Mouse (Mus musculus) erythroid progenitor cell, adult 5-6 weeks (primary cell): Measurements from ENCODE around the gene Junb. TPM values are rescaled to one million over a fixed set of nuclear protein-coding genes. Genes with fewer than 3 reads are reported as not detected.
A peak's percentile ranks its signal among the peaks of the same experiment; 100 is the strongest.

ENCODE experiments used
- ATAC-seq: replicated peaks from 2 replicates; pipeline ENCODE4 v1.8.0; 2016; ENCODE audit warnings: moderate number of reproducible peaks, mild to moderate bottlenecking, moderate TSS enrichment, inconsistent platforms; ENCODE audit not compliant: poor library complexity, low FRiP score, severe bottlenecking
- total RNA-seq, 2 experiments: library from RNA; stranded (forward) in 1 of 2; stranded (reverse) in 1 of 2; fragments of 150-400 nt in 1 of 2; fragments of 186-747, 209-891 nt in 1 of 2; gene quantifications; 2 replicates each; pipeline versions ENCODE4 v1.2.3 to v1.2.4; 2015 to 2017; ENCODE audit warnings: low replicate concordance in 2 of 2

Junb gene
- total RNA-seq, 2 experiments from 2014 or later = 8.0 to 10.4 TPM

DNA sequence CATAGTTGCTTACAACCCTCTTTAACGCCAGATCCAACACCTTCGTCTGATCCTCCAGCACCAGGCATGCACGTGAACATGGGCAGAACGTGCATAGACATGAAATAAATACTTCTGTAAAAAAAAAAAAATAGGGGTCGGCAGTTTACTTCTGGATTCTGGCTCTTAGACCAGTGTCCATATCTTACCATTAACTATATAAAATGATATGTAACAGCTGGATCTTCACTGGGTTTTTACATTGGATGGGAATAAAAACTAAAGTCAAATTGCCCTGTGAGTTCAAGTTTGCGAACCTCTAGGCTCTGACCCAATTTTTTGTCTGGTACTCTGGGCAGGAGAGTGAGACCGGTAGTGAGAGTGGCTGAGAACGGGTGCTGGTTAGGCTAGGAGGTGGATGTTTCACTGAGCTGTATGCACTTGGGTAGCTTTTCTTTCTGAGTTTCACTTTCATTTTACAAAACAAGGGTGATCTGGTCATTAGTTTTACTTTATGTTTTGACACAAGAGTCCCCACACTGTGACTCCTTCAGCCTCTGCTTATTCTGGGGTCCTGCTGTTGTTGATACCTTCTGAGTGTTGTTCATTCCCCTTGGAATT, 3.9 kb downstream of the Junb start:
- ATAC-seq = no peak

DNA sequence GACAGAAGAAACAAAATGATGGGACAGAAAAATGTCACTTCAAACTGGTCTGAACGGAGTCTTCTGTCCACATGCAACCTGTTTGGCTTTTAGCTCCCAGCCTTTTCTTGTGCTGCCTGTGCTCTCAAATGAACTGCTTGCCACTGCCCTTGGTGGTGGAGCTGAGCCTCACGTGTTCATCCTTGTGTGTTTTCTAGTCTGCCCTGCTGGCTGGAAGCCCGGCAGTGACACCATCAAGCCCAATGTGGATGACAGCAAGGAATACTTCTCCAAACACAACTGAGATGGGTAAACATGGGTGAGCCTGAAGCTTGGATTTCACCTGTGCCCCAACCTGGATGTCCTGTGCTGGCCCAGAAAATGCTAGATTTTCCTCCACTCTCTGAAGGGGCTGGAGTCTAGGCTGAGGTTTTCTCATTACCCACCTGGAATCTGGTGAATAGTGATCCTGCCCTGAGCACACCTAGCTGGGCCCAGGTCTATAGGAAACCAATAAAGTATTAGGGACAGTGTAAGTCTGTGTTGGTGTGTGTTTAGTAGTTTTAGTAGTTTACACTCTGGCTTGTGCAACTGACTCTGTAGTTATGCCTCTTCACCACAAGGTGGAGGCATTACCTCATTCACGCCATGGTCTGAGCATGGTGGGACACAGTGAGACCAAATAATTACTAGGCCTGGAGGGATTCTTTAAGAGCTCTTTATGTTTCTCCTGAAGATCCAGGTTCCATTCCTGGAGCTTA, 4.5 kb downstream of the Junb start:
- no peak for ATAC-seq

DNA sequence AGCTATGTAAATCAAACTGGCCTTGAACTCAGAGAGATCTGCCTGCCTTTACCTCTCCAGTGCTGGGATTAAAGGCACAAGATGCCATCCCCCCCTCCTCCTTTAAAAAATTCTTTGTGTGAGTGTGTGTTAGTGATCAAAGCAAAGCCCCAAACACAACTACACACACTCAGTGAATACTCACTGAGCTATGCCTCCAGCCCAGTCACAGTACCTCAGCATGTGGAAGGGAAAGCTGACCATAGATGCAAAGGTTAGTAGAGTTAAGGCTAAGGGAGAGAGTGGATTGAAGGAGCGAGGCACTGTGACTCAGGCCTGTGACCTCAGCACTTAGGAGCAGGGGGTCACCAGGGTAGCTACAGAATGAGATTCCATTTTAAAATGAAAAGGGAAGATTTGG, 5.4 kb downstream of the Junb start:
- no peak for ATAC-seq

DNA sequence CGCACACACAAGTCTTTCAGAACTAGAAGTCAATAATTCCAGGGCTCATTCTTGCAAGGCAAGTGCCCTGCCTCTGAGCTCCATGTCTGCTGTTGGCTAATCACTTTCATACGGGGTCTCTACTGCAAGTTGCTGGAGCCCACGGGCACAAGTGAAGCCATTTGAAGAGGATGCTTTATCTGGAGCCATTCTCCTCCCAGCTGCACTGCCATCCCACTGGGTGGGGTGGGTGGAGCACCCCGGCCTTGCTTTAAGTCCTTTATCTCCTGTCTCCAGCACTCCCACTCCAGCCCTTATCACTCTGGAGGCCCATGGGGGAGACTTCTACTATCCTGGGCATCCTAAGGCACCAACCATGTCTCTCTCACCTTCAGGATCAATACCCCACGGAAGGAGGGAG, 7.6 kb downstream of the Junb start:
- peak; percentile 65 for ATAC-seq

DNA sequence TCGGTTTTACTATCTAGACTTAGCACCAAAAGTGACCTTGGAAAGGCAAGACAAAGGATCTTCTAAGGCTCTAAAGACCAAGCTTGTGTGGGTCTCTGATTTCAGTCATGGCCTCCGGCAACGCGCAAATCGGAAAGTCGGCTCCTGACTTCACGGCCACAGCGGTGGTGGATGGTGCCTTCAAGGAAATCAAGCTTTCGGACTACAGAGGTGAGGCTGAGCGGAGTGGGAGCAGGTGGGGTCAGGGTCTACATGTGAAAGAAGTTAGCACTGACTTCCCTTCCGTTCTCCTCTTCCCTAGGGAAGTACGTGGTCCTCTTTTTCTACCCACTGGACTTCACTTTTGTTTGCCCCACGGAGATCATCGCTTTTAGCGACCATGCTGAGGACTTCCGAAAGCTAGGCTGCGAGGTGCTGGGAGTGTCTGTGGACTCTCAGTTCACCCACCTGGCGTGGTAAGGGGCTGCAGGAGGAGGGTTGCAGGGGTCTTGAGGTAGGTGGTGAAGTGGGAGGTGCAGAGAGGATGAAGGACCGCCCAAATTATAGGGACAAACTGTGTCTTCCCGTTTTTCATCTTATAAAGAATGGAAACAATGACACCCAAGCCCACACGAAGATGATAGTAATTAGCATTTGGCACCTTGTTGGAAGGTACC, 8.3 kb downstream of the Junb start:
- ATAC-seq = no peak

DNA sequence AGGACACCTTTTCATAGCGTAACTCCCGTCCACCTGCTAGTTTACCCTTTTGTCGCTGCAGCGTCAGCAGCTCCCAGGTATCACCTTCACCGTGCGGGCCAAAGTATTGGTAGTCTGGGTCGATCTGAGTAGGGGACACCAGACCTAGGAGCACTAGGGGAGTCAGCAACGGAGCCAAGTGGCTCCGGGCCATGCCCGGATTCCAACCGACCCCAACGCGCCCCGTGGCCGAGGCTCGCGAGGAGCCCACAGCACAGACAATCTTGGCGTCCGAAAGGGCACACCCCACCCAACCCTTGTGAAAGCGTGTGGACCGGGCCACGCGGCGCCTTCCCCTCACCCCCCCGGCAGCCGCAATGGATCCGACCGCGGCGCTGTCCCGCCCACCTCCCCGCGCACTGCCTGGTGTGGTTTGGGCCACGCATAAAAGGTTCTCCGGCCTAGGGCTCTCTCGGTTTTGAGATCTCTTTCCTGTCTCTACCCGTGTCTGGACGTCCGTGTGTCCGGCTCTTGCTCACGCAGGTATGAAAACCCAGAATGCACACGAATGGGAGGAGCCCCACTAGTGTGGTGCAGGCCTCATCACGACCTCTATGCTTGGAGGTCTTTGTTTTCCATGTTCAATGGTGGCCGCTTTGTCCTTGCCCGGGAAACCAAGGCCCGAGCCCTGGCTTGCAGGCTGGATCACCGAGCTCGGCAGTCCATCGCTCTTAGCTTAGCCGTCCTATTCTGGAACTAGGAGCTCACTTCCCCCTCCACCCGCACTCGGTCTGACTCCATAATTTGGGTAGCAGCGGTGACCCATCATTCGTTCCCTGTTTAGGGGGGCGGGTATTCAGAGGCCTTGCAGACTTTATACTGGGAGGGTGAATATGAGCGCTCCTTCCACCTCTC, 9.0 kb downstream of the Junb start, which contains the start of the genes Gm49661, Prdx2 and Rnaseh2a:
TSS of gene Gm49661 (minus strand) at position 193 of the 894 bp plus-strand sequence.
TSS of gene Prdx2 (plus strand) at position 347 of the 894 bp plus-strand sequence.
TSS of gene Rnaseh2a (minus strand) at position 527 of the 894 bp plus-strand sequence.
- ATAC-seq = peak; percentile 51

DNA sequence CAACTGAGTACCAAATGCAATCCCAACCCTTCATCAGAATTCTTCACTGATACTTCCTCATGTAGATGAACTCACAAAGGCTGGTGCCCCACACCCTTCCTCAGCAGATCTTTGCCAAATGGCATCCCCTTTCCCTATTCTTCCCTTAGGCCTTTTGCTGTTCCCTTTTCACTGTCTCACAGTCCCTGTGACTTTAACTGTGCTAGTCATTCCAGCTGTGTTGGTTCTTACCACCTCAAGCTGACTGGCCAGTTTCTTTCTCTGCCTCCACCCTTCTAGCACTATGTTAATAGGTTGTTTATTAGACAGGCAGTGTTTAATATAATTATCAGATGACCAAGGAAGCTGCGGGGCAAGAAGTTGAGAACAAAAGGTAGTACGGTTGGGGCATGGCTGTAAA, 9.9 kb downstream of the Junb start:
- ATAC-seq = no peak

DNA sequence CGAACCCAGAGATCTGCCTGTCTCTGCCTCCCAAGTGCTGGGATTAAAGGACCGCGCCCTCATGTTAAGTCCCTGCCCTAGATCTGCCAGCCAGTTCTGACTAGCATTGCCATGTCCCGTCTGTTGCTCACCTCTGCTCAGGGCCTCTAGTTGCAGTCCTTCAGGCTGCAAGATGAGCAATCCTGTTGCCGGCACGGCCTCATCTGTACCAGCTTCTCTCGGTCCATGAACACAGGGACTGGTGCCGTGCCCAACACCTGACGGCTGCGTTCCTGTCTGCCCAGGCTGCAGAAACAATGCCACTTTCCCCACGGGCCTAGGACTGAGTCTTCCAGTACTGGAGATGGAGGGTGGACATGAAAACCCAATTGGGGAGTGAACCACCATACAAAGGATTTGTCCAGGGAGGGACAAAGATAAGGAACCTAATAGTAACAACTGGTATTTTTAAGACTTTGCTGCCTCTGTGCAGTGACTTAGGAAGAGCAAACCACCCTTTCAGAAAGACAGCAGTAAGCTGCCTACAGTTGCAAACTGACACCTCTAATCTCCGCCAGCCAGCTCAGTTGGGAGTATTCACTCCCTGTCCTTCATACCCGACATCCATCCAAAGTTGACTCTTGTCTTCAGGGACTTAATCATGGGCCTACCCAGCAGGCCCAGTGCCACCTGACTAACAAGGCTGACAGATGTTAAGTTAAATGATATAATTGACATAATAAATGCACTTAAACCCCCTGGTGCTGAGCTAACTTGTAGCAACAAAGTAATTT, 10.8 kb downstream of the Junb start:
- ATAC-seq = no peak

DNA sequence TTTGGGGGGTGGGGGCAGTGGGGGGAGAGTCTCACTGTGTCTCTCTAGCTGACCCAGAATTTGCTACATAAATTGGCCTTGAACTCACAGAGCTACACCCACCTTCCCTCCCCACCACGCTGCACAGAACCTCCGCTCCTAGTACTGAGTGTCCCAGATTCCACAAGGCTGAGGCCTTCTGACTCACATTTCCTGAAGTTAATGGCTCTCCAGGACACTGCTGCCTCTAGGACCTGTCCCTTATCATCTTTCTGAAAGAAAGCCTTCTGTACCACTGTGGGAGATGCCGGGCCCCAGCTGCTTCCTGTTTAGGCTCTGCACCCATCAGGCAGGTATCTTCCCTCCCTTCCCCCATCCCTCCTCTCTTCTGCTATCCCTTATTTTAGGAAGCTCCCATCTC, 11.9 kb downstream of the Junb start:
- no peak for ATAC-seq

DNA sequence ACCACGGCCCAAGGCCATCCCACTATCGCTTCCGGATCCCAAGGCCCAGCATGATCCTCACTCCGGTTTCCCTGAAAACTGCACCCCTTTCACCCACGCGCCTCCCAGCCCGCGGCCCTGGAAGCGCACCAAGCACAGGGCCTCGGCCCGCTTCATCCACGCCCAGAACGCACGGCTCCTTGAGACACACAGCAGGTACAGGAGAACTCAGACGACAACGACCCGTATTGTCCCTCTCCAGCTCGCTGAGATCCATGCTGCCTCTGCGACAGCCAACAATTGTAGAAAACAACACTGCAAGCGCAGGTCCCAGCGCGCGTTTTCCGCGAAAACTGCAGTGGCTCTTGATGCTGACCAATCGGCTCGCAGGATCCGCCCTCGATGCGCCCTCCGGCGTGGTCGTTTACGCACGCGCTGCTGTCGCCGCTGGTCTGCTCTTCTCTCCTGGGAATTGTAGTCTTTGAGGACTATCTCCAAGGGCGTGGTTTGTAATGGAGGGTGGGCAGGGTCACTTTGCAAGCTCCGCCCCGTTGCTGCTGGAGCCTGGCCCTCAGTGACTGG, 12.7 kb downstream of the Junb start:
- ATAC-seq = peak; percentile 78

DNA sequence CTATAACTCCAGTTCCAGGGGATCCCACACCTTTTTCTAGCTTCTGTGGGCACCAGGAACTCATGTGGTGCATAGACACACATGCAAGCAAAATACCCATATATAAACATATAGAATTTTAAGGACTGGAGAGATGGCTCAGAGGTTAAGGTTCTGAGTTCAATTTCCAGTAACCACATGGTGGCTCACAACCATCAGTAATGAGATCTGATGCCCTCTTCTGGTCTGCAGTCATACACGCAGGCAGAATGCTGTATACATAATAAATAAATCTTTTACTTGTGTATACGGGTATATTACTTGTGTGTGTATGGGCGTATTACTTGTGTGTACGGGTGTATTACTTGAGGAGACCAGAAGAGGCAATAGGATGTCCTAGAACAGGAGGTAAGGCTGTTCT, 14.6 kb downstream of the Junb start:
- no peak for ATAC-seq

DNA sequence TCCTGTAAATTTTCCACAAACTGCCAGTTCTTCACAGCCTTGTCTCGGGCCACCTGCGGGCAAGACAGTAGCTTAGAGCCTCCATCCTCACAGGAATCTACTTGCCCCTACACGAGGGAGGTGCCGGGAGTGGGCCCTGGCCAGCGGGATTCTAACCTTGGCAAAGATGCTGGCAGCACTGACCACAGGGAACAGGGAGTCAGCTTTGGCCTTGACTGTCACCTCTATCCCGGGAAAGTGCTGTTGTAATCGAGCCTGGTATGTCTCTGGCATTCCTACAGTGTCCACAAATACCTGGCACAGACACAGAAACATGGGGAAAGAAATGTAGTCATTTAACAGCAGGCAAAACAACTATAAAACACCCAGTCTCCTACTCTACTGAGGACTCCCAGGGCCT, 18.7 kb downstream of the Junb start:
- ATAC-seq = no peak

DNA sequence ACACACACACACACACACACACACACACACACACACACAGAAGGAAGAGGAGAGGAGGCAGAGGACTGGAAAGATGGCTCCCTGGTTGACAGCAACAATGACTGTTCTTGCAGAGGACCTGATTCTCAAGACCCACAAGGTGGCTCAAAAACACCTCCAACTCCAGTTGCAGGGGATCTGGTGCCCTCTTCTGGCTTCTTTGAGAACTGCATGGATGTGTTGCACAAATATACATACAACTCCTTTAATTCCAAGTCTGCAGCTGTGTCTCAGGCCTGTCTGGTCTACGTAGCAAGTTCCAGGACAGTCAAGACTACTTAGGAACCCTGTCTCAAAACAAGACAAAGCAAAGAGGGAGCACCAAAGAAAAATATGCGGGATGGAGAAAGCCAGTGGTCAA, 21.8 kb downstream of the Junb start:
- peak; percentile 69 for ATAC-seq

DNA sequence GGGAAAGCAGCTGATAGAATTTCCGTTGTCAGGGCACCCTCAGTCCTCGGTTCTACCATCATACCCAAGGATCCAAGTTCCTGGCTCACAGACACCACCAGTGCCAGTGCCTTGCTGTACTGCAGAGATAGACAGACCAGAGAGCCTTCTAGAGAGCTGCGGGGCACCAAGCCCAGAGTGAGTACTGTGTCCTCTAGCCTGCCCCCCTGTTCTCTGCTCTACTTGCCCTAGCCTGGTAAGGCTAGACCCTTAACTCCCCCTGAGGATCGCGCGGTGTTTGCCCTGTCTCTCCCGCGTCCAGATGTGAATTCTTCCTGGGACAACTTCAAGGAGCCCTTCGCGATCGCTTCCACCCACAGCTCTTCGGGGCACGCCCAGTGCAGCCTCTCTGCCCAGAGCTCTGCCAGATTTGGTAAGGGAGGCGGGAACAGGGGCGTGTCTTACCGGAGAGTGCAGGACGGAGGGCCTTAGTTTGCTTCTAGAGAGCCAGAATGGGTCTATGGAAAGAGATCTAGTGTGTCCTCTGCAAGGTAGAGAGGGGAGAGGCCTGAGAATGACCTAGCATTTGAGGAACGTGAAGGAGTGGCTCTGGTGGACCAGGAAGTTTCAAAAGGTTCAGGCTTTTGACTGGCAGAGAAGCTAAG, 25.8 kb downstream of the Junb start:
- ATAC-seq = peak; percentile 87

DNA sequence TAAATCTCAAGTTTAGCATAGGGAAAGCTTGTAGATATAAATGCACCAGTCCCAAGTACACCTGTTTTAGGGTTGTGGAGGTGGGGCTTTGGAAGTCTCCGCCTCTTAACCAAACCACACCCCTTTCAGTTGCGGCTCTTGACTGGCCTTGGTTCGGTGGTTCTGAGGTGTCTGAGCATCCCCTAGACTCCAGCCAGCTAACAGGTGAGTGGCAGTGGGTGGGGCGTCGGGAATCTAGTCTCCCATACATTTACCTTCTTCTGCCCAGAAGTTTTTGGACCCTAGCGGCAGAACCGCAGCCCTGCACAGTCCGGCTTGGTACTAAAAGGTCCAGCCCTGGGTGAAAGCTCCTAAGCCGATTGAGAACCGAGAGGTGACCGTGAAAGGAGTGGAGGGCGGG, 28.8 kb downstream of the Junb start:
- ATAC-seq = no peak

DNA sequence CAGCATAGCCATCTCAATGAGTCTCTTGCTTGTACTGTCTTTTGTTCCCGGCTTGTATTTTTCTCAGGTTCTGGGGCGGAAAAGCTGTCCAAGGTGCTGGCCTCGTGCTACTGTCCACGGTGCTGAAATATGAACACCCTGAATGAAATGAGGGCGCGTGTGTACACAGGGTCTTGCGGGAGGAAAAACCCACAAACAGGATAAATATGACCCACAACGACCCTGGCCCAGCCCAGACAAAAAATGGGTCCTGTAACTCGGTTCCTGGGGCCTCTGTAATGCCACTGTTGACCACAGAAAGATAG, 31.3 kb downstream of the Junb start:
- ATAC-seq = no peak

DNA sequence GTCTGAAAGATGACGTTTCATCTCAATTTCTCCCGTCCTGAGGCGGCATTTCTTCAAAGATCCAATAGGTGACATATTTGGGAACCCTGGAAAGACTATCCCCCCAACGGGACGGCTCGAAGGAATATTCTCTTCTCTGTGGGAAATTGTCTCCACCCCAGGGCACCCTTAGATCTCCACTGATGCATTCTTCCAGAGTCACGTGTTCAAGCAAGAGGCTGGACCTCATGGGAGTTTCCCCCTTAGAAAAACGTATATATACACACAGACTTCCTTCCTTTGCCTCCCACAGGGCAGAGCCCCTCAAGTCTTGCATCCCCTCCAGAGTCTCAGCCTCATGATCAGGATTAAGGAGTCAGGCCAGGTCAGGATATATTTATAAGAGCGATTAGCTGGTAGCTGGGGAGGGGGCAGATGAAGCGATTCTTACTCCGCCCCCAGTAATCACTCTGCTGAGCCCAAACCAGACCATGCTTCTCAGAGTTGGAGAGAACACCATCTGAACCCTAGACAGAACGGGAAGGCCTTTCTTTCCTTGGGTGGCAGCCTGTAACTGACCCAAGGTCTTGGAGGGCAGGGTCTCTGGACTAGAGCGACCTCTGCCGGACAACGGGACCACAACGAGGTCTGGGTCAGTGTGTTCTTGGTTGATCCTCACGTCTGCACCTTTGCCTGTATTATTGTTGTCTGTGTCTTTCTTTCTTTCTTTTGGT, 31.8 kb downstream of the Junb start, which contains the start of gene Rtbdn:
TSS of gene Rtbdn (plus strand) at position 464 of the 713 bp plus-strand sequence.
- ATAC-seq = no peak
